Mouse (Mus musculus) bone marrow macrophage, adult 2 months (primary cell): ENCODE data around the gene Pid1.

Experiments
- CTCF ChIP-seq: IDR thresholded peaks from 2 replicates; pipeline ENCODE4 v1.5.1; 2012; ENCODE audit warnings: low read depth, mild to moderate bottlenecking, low read length, moderate library complexity
- POLR2A ChIP-seq: IDR thresholded peaks from 2 replicates; pipeline ENCODE4 v1.6.1; 2012; ENCODE audit warnings: mild to moderate bottlenecking, low read depth, low read length, borderline replicate concordance

GRCm38 (mm10) chr1:84199890-84200289 is 164.1 kb downstream of the Pid1 start:
- TF ChIP-seq CTCF (no peak), POLR2A (no peak)
